Mouse (Mus musculus) common myeloid progenitor, adult 5-6 weeks (primary cell): ENCODE measurements around the gene Kbtbd7. TPM values are rescaled to one million over a fixed set of nuclear protein-coding genes. Genes with fewer than 3 reads are reported as not detected.
A peak's percentile ranks its signal among the peaks of the same experiment; 100 is the strongest.

Experiments
- ATAC-seq: replicated peaks from 2 replicates; pipeline ENCODE4 v1.8.0; 2016; ENCODE audit warnings: low read depth, mild to moderate bottlenecking, moderate TSS enrichment, inconsistent platforms; ENCODE audit not compliant: poor library complexity, severe bottlenecking
- total RNA-seq: library from RNA; stranded (forward); fragments of 200-1000, 187-1606 nt; gene quantifications from 2 replicates; pipeline ENCODE4 v1.2.3, GENCODE M21; 2017

Gene Kbtbd7
- 13.9 and 15.3 TPM in 2 replicates for total RNA-seq

- peak; percentile 99 for ATAC-seq
Observed at GRCm38 (mm10) chr14:79425979-79426729, at the start of gene Kbtbd7. Gene Kbtbd7 (plus strand): TSS chr14:79426511.

- no peak for ATAC-seq
Observed at GRCm38 (mm10) chr14:79377041-79377440, 49.3 kb upstream of the Kbtbd7 start.

GRCm38 (mm10) chr14:79383120-79383519, 43.2 kb upstream of the Kbtbd7 start:
- ATAC-seq, result no peak; the same call in 1 of the 2 replicates

- ATAC-seq, result no peak
Observed at GRCm38 (mm10) chr14:79388304-79388703, 38.0 kb upstream of the Kbtbd7 start.

GRCm38 (mm10) chr14:79389438-79390264, 36.7 kb upstream of the Kbtbd7 start:
- ATAC-seq, result no peak

GRCm38 (mm10) chr14:79390265-79390926, 35.9 kb upstream of the Kbtbd7 start, which contains the start of gene Naa16:
Gene Naa16 (minus strand): TSS chr14:79390778.
- ATAC-seq, result peak; percentile 76

GRCm38 (mm10) chr14:79393289-79393688, 33.0 kb upstream of the Kbtbd7 start:
- no peak for ATAC-seq

GRCm38 (mm10) chr14:79394564-79394963, 31.7 kb upstream of the Kbtbd7 start:
- peak; percentile 45 for ATAC-seq

GRCm38 (mm10) chr14:79397321-79398122, 28.8 kb upstream of the Kbtbd7 start, which contains the start of gene Mtrf1:
Gene Mtrf1 (plus strand): TSS chr14:79397772.
- ATAC-seq, result peak; percentile 89

GRCm38 (mm10) chr14:79407641-79408040, 18.7 kb upstream of the Kbtbd7 start:
- no peak for ATAC-seq

- ATAC-seq, result no peak
Observed at GRCm38 (mm10) chr14:79409278-79409830, 17.0 kb upstream of the Kbtbd7 start.

- no peak for ATAC-seq
Observed at GRCm38 (mm10) chr14:79410662-79411061, 15.6 kb upstream of the Kbtbd7 start.

GRCm38 (mm10) chr14:79413121-79413520, 13.2 kb upstream of the Kbtbd7 start:
- ATAC-seq, result no peak

- no peak for ATAC-seq
Observed at GRCm38 (mm10) chr14:79420083-79420685, 6.1 kb upstream of the Kbtbd7 start.

GRCm38 (mm10) chr14:79426730-79427365, 537 bp downstream of the Kbtbd7 start:
- peak; percentile 4; the same call in 1 of the 2 replicates for ATAC-seq

GRCm38 (mm10) chr14:79434068-79434467, 7.8 kb downstream of the Kbtbd7 start:
- ATAC-seq, result no peak

GRCm38 (mm10) chr14:79440655-79441054, 14.3 kb downstream of the Kbtbd7 start:
- no peak for ATAC-seq

- peak; percentile 74 for ATAC-seq
Observed at GRCm38 (mm10) chr14:79441441-79441840, 15.1 kb downstream of the Kbtbd7 start.
